Mouse (Mus musculus) brain, embryonic 18.5 days (tissue): Measurements from ENCODE around the gene Adcy4.

Experiments
- DNase-seq: peaks from one replicate; pipeline ENCODE4 v3.0.0-alpha.2; 2012; ENCODE audit warnings: low read depth, low spot score

The Adcy4 gene

DNA sequence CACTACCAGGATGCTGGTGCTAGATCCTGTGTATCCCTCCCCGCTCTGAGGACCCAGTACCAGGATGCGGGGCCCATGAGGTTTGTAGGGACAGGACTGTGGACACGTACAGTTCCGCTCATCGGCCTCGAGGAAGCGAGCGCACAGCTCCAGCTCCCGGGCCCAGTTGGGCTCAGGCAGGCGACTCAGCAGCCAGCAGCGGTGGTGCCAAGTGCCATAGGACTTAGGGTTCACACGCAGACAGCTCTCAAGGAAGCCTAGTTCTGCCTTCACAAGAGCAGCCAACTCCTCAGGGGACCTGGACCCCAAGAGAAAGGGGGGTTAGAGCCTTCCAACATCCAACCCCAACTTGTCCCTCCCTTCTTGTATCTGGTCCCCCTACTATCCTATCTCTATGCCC, 63.2 kb downstream of the Adcy4 start:
- no peak for DNase-seq

DNA sequence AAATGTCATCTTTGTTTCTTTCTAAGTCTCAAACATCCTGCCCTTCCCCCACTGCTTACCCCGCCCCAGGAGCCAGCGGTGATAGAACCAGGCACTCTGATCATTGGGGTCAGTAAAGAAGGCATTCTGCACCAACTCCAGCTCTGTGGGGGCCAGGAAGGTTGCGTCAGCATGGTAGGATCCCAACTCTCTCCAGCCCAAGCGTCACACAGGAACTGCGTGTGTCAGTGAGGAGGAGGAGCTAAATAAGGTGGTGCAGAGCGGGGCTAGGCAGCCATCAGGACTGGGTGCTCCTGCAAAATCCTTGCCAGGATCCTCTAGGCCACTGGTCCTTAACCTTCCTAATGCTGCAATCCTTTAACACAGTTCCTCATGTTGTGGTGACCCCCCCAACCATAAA, 64.2 kb downstream of the Adcy4 start:
- no peak for DNase-seq
